Mouse (Mus musculus) cerebellum, adult 2 months (tissue): ENCODE results near the gene Igfbp5. TPM values are rescaled to one million over a fixed set of nuclear protein-coding genes. Genes with fewer than 3 reads are reported as not detected.

Source experiments
- DNase-seq, 2 experiments: peaks; one replicate each; pipeline ENCODE4 v3.0.0; 2021
- H3K27ac ChIP-seq: fragments of 200-500 bp; 2 replicates; pipeline ENCODE4 v1.5.1; 2012; ENCODE audit warnings: low read length, control low read depth, inconsistent platforms; ENCODE audit not compliant: insufficient read depth
- H3K27me3 ChIP-seq: fragments of 200-500 bp; 2 replicates; pipeline ENCODE4 v1.6.1; 2012; ENCODE audit warnings: inconsistent platforms, mild to moderate bottlenecking, low read length, moderate library complexity; ENCODE audit not compliant: control insufficient read depth, insufficient read depth
- H3K4me1 ChIP-seq: fragments of 200-500 bp; 2 replicates; pipeline ENCODE4 v1.6.1; 2011; ENCODE audit warnings: low read length; ENCODE audit not compliant: control insufficient read depth, insufficient read depth
- H3K4me3 ChIP-seq: fragments of 200-500 bp; replicated peaks from 2 replicates; pipeline ENCODE3; 2011; ENCODE audit warnings: mild to moderate bottlenecking, low read depth, low read length, control low read depth; ENCODE audit not compliant: insufficient read depth
- CTCF ChIP-seq: fragments of 200-500 bp; IDR thresholded peaks from 2 replicates; pipeline ENCODE4 v1.5.1; 2011; ENCODE audit warnings: low read depth, mild to moderate bottlenecking, control low read depth, low read length, moderate library complexity, borderline replicate concordance; ENCODE audit not compliant: insufficient read depth
- POLR2A ChIP-seq: fragments of 200-500 bp; IDR thresholded peaks from 2 replicates; pipeline ENCODE4 v1.6.1; 2011; ENCODE audit warnings: low read length, control low read depth, borderline replicate concordance; ENCODE audit not compliant: insufficient read depth
- WGBS: fragments of 180-500 bp; shearing (Covaris S2); methylation state at CpG from one replicate; pipeline ENCODE4 v1.1.7; 2018; 5-methylcytosine and 5-hydroxymethylcytosine counted together
- polyA plus RNA-seq: library from polyadenylated mRNA; depleted of rRNA; stranded (reverse); fragments of >200 nt; gene quantifications from 2 replicates; pipeline ENCODE4 v1.2.3, GENCODE M21; 2012

Gene Igfbp5
- polyA plus RNA-seq, 1 experiment = 63.0 TPM

- TF ChIP-seq CTCF (peak; percentile 13; the same call in 1 of the 2 replicates), POLR2A (no peak)
- DNase-seq = peak in 1 of 2 experiments; percentile 19
- H3K27ac ChIP-seq = no peak overlapping the region
- peaks cover 10% of the 10 kb centered on the region for H3K4me1 ChIP-seq
- no peaks in the 10 kb centered on the region for H3K27me3 ChIP-seq
- WGBS = 79% methylated on average over 4 of the region's 4 CpGs
- H3K4me3 ChIP-seq = no peak overlapping the region
Measured at GRCm38 (mm10) chr1:72879319-72879634, 4.6 kb upstream of the Igfbp5 start.

GRCm38 (mm10) chr1:72878473-72879318, 4.0 kb upstream of the Igfbp5 start:
- 39% methylated on average over 25 of the region's 25 CpGs for WGBS
- DNase-seq = peak in 1 of 2 experiments; percentile 25
- TF ChIP-seq POLR2A (no peak), CTCF (no peak)

GRCm38 (mm10) chr1:72877892-72878291, 3.2 kb upstream of the Igfbp5 start:
- Histone ChIP-seq H3K4me3 (peak overlapping the region; percentile 55), H3K27me3 (no peaks in the 10 kb centered on the region), H3K4me1 (peaks cover 10% of the 10 kb centered on the region), H3K27ac (0 out of 2 replicates have a peak overlapping the region, but pooled peaks have one; percentile 8)
- 0% methylated on average over 3 of the region's 3 CpGs for WGBS
- TF ChIP-seq CTCF (peak; percentile 93), POLR2A (no peak)
- peak; percentile 71 to 75 for DNase-seq

More at GRCm38 (mm10) chr1:72878473-72879318, 4.0 kb upstream of the Igfbp5 start:
- peak overlapping the region; percentile 55 for H3K4me3 ChIP-seq
- no peak overlapping the region for H3K27ac ChIP-seq
- H3K27me3 ChIP-seq = no peaks in the 10 kb centered on the region
- peaks cover 10% of the 10 kb centered on the region for H3K4me1 ChIP-seq

GRCm38 (mm10) chr1:72876111-72876510, 1.4 kb upstream of the Igfbp5 start:
- 3% methylated on average over 3 of the region's 3 CpGs for WGBS
- Histone ChIP-seq H3K27ac (peak overlapping the region; percentile 55; the same call in 1 of the 2 replicates), H3K27me3 (no peaks in the 10 kb centered on the region), H3K4me1 (peaks cover 10% of the 10 kb centered on the region), H3K4me3 (no peak overlapping the region)
- peak; percentile 52 to 70 for DNase-seq
- TF ChIP-seq CTCF (peak; percentile 32; the same call in 1 of the 2 replicates), POLR2A (no peak)

DNA sequence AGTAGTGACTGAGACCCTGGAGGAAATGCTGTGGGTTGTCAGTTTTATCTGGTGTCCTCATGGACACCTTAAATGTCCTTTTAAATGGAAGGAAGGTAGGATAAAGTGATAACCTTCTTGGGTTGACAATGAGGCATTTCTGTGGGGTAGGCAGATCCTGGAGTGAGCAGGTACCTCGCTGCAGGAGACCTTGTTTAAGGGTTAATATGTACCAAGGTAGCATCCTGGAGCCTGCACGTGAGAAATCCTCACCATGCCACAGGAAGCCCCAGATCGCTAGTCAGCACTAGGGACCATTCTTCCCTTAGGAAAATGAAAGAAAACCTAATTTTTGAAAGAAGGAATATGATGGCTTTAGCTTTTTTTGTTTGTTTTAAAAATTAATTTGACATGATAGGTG, 1.0 kb upstream of the Igfbp5 start:
- Histone ChIP-seq H3K27ac (no peak overlapping the region), H3K27me3 (no peaks in the 10 kb centered on the region), H3K4me1 (peaks cover 10% of the 10 kb centered on the region), H3K4me3 (peak overlapping the region; percentile 14)
- no peak for DNase-seq
- 25% methylated on average over 3 of the region's 3 CpGs for WGBS
- TF ChIP-seq CTCF (no peak), POLR2A (no peak)

- DNase-seq = peak; percentile 74 to 83
- peaks cover 13% of the 10 kb centered on the region for H3K4me1 ChIP-seq
Measured at GRCm38 (mm10) chr1:72873511-72874286, 985 bp downstream of the Igfbp5 start.

DNA sequence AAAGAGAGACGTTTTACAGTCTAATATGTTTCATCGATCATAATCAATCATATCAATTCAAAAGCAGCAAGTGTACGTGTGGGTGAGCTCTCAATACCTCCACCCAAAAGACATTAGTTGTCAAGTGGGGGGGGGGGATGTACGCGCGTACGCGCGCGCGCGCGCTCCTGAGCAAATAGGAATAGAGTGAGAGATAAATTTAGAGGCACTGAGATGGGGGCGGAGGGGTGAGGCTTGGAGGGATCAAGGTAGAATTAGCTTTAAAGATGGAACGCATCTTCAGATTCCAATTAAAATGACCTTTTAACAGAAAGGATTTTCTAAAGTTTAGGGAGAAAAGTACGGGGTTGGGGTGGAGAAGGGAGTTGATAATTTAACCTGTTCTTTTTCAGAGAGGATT, 1.6 kb downstream of the Igfbp5 start:
- WGBS = under 1% methylated on average over 16 of the region's 16 CpGs
- peak overlapping the region; percentile 99; the same call in 1 of the 2 replicates for H3K27ac ChIP-seq
- no peaks in the 10 kb centered on the region for H3K27me3 ChIP-seq
- H3K4me1 ChIP-seq = peaks cover 12% of the 10 kb centered on the region
- H3K4me3 ChIP-seq = peak overlapping the region; percentile 99
- peak in 1 of 2 experiments; percentile 50 for DNase-seq
- no peak for TF ChIP-seq CTCF
- no peak for TF ChIP-seq POLR2A

More at GRCm38 (mm10) chr1:72873511-72874286, 985 bp downstream of the Igfbp5 start:
- Histone ChIP-seq H3K27me3 (no peaks in the 10 kb centered on the region), H3K27ac (peak overlapping the region; percentile 99), H3K4me3 (peak overlapping the region; percentile 99)
- under 1% methylated on average over 43 of the region's 43 CpGs for WGBS
- TF ChIP-seq CTCF = no peak
- TF ChIP-seq POLR2A = peak; percentile 28; the same call in 1 of the 2 replicates
